Mouse (Mus musculus) neural tube, embryonic 13.5 days (tissue): ENCODE measurements around the gene Kif26b. TPM values are rescaled to one million over a fixed set of nuclear protein-coding genes. Genes with fewer than 3 reads are reported as not detected.

Experiments used
- ATAC-seq: fragments of 200-750 bp; cut with Nextera tagmentation; 2 replicates; pipeline ENCODE4 v1.8.0; 2017; ENCODE audit warnings: low read depth, mild to moderate bottlenecking, moderate TSS enrichment, moderate library complexity
- H3K27ac ChIP-seq: fragments of 300-500 bp; sonication (generic); replicated peaks from 2 replicates; pipeline ENCODE4 v1.5.1; 2015; ENCODE audit warnings: moderate library complexity, mild to moderate bottlenecking, inconsistent platforms
- H3K27me3 ChIP-seq: fragments of 300-500 bp; sonication (generic); 2 replicates; pipeline ENCODE4 v1.6.1; 2015; ENCODE audit warnings: mild to moderate bottlenecking, inconsistent platforms
- H3K36me3 ChIP-seq: fragments of 300-500 bp; sonication (generic); 2 replicates; pipeline ENCODE4 v1.6.1; 2015; ENCODE audit warnings: mild to moderate bottlenecking, inconsistent platforms
- H3K4me1 ChIP-seq: fragments of 300-500 bp; sonication (generic); replicated peaks from 2 replicates; pipeline ENCODE4 v1.6.1; 2015; ENCODE audit warnings: inconsistent platforms
- H3K4me2 ChIP-seq: fragments of 300-500 bp; sonication (generic); 2 replicates; pipeline ENCODE4 v1.6.1; 2015; ENCODE audit warnings: inconsistent platforms, mild to moderate bottlenecking, moderate library complexity
- H3K4me3 ChIP-seq: fragments of 300-500 bp; sonication (generic); 2 replicates; pipeline ENCODE4 v1.5.1; 2015; ENCODE audit warnings: mild to moderate bottlenecking, inconsistent platforms
- H3K9ac ChIP-seq: fragments of 300-500 bp; sonication (generic); 2 replicates; pipeline ENCODE4 v1.6.1; 2015; ENCODE audit warnings: moderate library complexity, mild to moderate bottlenecking, inconsistent platforms
- H3K9me3 ChIP-seq: fragments of 300-500 bp; sonication (generic); 2 replicates; pipeline ENCODE4 v1.6.1; 2016; ENCODE audit warnings: inconsistent platforms
- WGBS: fragments of 180-500 bp; shearing (Covaris S2); methylation state at CpG from one replicate; pipeline ENCODE4 v1.1.7; 2015; 5-methylcytosine and 5-hydroxymethylcytosine counted together
- polyA plus RNA-seq: library from polyadenylated mRNA; unstranded; fragments of >200 nt; fragmentation: Nextera tagmentation; extraction: Ambion mirVana; gene quantifications from 2 replicates; pipeline ENCODE4 v1.2.1, GENCODE M21; 2015

Gene Kif26b
- polyA plus RNA-seq, 1 experiment from 2014 or later, result 10.5 TPM

GRCm38 (mm10) chr1:178675542-178676252 lies 146.8 kb downstream of the Kif26b start:
- WGBS, result 97% methylated on average over 3 of the region's 3 CpGs

DNA sequence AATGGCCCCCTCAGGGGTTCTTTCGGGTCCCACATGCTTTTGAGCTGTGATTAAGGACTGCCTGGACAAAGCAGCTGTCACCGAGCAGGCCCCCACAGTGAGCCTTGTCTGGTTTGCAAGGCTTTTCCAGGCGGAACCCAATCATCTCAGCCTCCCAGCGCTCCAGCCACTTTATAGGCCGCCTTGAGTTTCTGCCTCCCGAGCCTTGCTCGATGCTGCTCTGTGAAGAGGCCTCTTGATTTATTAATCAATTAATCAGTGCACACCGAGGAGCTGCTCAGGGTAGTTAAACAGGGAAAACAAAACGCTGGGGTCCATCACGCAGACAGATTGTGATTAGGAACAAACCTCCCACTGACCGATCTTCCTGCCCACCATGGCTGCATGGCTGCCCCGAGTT lies 148.2 kb downstream of the Kif26b start:
- peak; percentile 87 for ATAC-seq
- H3K9ac ChIP-seq, result no peak overlapping the region
- no peak overlapping the region for H3K4me3 ChIP-seq
- WGBS, result 6% methylated on average over 12 of the region's 12 CpGs
- H3K27ac ChIP-seq, result peak overlapping the region; percentile 34; the same call in 1 of the 2 replicates
- H3K4me2 ChIP-seq, result no peak overlapping the region
- H3K27me3 ChIP-seq, result peaks cover 12% of the 10 kb centered on the region
- no peaks in the 10 kb centered on the region for H3K36me3 ChIP-seq
- no peaks in the 10 kb centered on the region for H3K9me3 ChIP-seq
- peaks cover 31% of the 10 kb centered on the region for H3K4me1 ChIP-seq

More at GRCm38 (mm10) chr1:178675542-178676252, 146.8 kb downstream of the Kif26b start:
- H3K9me3 ChIP-seq, result no peaks in the 10 kb centered on the region
- no peak overlapping the region for H3K4me3 ChIP-seq
- no peak overlapping the region for H3K4me2 ChIP-seq
- peaks cover 12% of the 10 kb centered on the region for H3K27me3 ChIP-seq
- no peak overlapping the region for H3K9ac ChIP-seq
- peaks cover 31% of the 10 kb centered on the region for H3K4me1 ChIP-seq
- no peak overlapping the region for H3K27ac ChIP-seq
- no peaks in the 10 kb centered on the region for H3K36me3 ChIP-seq
- ATAC-seq, result no peak

GRCm38 (mm10) chr1:178677630-178678221 lies 148.8 kb downstream of the Kif26b start:
- no peaks in the 10 kb centered on the region for H3K36me3 ChIP-seq
- H3K4me1 ChIP-seq, result peaks cover 29% of the 10 kb centered on the region
- WGBS, result 61% methylated on average over 4 of the region's 4 CpGs
- H3K9me3 ChIP-seq, result no peaks in the 10 kb centered on the region
- no peak overlapping the region for H3K4me3 ChIP-seq
- H3K4me2 ChIP-seq, result no peak overlapping the region
- no peak overlapping the region for H3K9ac ChIP-seq
- no peak for ATAC-seq
- H3K27me3 ChIP-seq, result peaks cover 12% of the 10 kb centered on the region
- H3K27ac ChIP-seq, result peak overlapping the region; percentile 34; the same call in 1 of the 2 replicates

- no peak overlapping the region for H3K4me3 ChIP-seq
- no peak overlapping the region for H3K4me2 ChIP-seq
- no peak overlapping the region for H3K27ac ChIP-seq
- H3K27me3 ChIP-seq, result peaks cover 6% of the 10 kb centered on the region
- H3K9me3 ChIP-seq, result no peaks in the 10 kb centered on the region
- ATAC-seq, result no peak; the same call in 1 of the 2 replicates
- H3K9ac ChIP-seq, result no peak overlapping the region
- H3K4me1 ChIP-seq, result peaks cover 13% of the 10 kb centered on the region; the same call in 1 of the 2 replicates
- no peaks in the 10 kb centered on the region for H3K36me3 ChIP-seq
- WGBS, result 43% methylated on average over 10 of the region's 10 CpGs
Observed at GRCm38 (mm10) chr1:178683631-178684030, 154.7 kb downstream of the Kif26b start.

DNA sequence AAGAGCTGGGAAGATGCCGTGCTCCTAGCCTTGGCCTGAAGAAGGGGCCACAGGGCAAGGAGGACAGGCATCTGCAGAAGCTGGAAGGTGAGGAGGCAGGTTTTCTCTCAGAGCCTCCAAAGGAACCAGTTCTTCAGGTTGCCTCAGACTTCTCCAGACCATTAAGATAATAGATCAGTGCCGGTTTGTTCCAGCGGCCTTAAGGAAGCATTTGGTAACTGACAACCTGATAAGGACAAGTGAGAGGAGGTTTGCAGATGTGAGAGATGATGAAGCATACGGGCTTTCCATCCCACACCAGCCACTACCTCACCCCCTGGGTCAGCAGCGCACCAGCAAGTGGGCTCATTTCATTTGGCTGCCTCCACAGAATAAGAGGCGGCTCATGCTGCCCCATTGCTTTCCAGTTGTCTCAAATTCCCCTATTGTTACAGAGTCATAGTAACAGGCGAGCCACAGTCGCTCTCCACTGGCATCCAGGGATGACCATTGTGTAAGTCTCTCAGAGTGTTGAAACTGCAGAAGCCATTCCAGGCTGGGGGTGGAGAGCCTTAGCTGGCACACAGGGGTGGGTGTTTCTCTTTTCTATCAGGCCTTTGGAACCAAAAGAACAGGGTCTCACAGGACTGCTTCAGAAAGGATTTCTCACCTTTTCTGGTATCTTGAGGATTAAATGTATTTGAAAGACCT lies 156.2 kb downstream of the Kif26b start:
- ATAC-seq, result no peak
- H3K4me2 ChIP-seq, result no peak overlapping the region
- 55% methylated on average over 8 of the region's 8 CpGs for WGBS
- no peak overlapping the region for H3K27ac ChIP-seq
- no peak overlapping the region for H3K4me3 ChIP-seq
- no peaks in the 10 kb centered on the region for H3K36me3 ChIP-seq
- H3K9ac ChIP-seq, result no peak overlapping the region
- no peaks in the 10 kb centered on the region for H3K27me3 ChIP-seq
- H3K4me1 ChIP-seq, result peaks cover 13% of the 10 kb centered on the region; the same call in 1 of the 2 replicates
- H3K9me3 ChIP-seq, result no peaks in the 10 kb centered on the region

DNA sequence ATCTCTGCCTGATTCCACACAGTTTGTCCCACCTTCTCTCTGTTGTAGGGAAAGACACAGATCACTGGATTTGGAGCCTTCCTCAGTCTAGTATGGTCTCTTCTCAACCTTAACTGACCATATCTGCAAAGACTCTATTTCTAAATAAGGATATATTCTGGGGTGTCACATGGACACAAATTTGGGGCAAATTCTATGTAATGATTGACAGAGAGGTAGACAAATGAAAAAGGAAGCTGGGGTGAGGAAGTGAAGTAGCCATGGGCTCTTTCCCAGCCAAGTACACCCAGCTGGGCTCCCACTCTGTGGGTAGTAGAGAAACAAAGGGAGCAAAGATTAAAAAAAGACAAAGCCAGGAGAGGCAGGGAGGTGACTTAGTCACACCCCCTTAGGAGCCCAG lies 158.0 kb downstream of the Kif26b start:
- Histone ChIP-seq H3K27ac (no peak overlapping the region), H3K4me1 (peaks cover 13% of the 10 kb centered on the region; the same call in 1 of the 2 replicates), H3K4me3 (no peak overlapping the region), H3K27me3 (no peaks in the 10 kb centered on the region), H3K9me3 (no peaks in the 10 kb centered on the region), H3K4me2 (no peak overlapping the region), H3K36me3 (no peaks in the 10 kb centered on the region), H3K9ac (no peak overlapping the region)
- ATAC-seq, result no peak

DNA sequence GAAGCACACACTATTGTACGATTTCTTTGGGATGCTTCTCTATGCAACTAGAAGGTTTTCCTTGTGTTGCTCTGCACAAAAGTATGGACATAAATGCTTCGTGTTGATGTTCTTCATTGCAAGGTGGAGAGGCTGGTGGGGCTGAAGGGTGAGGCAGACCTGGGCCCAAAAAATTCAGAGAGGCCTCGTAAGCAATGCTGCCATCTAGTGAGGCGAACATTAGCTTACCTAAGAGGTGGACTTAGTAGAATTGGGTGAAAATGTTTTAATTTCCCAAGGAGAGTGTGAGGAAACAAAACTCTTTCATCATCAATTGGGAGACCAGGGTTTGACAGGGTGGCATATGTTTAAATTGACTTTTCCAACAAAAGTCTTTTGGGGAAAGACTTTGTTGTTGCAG lies 160.6 kb downstream of the Kif26b start:
- H3K27me3 ChIP-seq, result no peaks in the 10 kb centered on the region
- H3K9me3 ChIP-seq, result no peaks in the 10 kb centered on the region
- H3K27ac ChIP-seq, result no peak overlapping the region
- H3K4me3 ChIP-seq, result no peak overlapping the region
- peaks cover 4% of the 10 kb centered on the region; the same call in 1 of the 2 replicates for H3K4me1 ChIP-seq
- H3K9ac ChIP-seq, result no peak overlapping the region
- no peak for ATAC-seq
- no peaks in the 10 kb centered on the region for H3K36me3 ChIP-seq
- 60% methylated on average over 4 of the region's 4 CpGs for WGBS
- no peak overlapping the region for H3K4me2 ChIP-seq

- ATAC-seq, result no peak
Observed at GRCm38 (mm10) chr1:178691679-178692078, 162.8 kb downstream of the Kif26b start.

GRCm38 (mm10) chr1:178700102-178700501 lies 171.2 kb downstream of the Kif26b start:
- Histone ChIP-seq H3K4me1 (peaks cover 30% of the 10 kb centered on the region), H3K27ac (peak overlapping the region; percentile 76)
- WGBS, result 41% methylated on average over 4 of the region's 4 CpGs

More at GRCm38 (mm10) chr1:178691679-178692078, 162.8 kb downstream of the Kif26b start:
- 88% methylated on average over 3 of the region's 3 CpGs for WGBS
- Histone ChIP-seq H3K9ac (no peak overlapping the region), H3K4me3 (no peak overlapping the region), H3K9me3 (no peaks in the 10 kb centered on the region), H3K4me2 (no peak overlapping the region), H3K27ac (no peak overlapping the region), H3K36me3 (no peaks in the 10 kb centered on the region), H3K4me1 (no peaks in the 10 kb centered on the region; the same call in 1 of the 2 replicates), H3K27me3 (no peaks in the 10 kb centered on the region)

GRCm38 (mm10) chr1:178703496-178703895 lies 174.6 kb downstream of the Kif26b start:
- H3K27me3 ChIP-seq, result no peaks in the 10 kb centered on the region
- no peak overlapping the region for H3K4me3 ChIP-seq
- H3K4me1 ChIP-seq, result peaks cover 24% of the 10 kb centered on the region
- no peak overlapping the region for H3K4me2 ChIP-seq
- WGBS, result 84% methylated on average over 8 of the region's 8 CpGs
- no peaks in the 10 kb centered on the region for H3K9me3 ChIP-seq
- H3K36me3 ChIP-seq, result no peaks in the 10 kb centered on the region
- no peak for ATAC-seq
- no peak overlapping the region for H3K27ac ChIP-seq
- H3K9ac ChIP-seq, result no peak overlapping the region

More at GRCm38 (mm10) chr1:178700102-178700501, 171.2 kb downstream of the Kif26b start:
- H3K9ac ChIP-seq, result no peak overlapping the region
- H3K36me3 ChIP-seq, result no peaks in the 10 kb centered on the region
- peak; percentile 93 for ATAC-seq
- H3K4me2 ChIP-seq, result no peak overlapping the region
- H3K4me3 ChIP-seq, result no peak overlapping the region
- H3K9me3 ChIP-seq, result no peaks in the 10 kb centered on the region
- H3K27me3 ChIP-seq, result no peaks in the 10 kb centered on the region

GRCm38 (mm10) chr1:178707925-178708351 lies 179.0 kb downstream of the Kif26b start:
- 18% methylated on average over 7 of the region's 7 CpGs for WGBS
- Histone ChIP-seq H3K4me3 (no peak overlapping the region), H3K9me3 (no peaks in the 10 kb centered on the region), H3K9ac (no peak overlapping the region), H3K4me2 (no peak overlapping the region), H3K27me3 (no peaks in the 10 kb centered on the region), H3K36me3 (no peaks in the 10 kb centered on the region), H3K27ac (no peak overlapping the region), H3K4me1 (peaks cover 10% of the 10 kb centered on the region)
- no peak for ATAC-seq

- Histone ChIP-seq H3K4me1 (peaks cover 10% of the 10 kb centered on the region), H3K4me3 (no peak overlapping the region), H3K27me3 (no peaks in the 10 kb centered on the region), H3K9me3 (no peaks in the 10 kb centered on the region), H3K27ac (no peak overlapping the region), H3K36me3 (no peaks in the 10 kb centered on the region), H3K4me2 (no peak overlapping the region), H3K9ac (no peak overlapping the region)
- no peak for ATAC-seq
- 45% methylated on average over 1 of the region's 1 CpGs for WGBS
Observed at GRCm38 (mm10) chr1:178708356-178708755, 179.4 kb downstream of the Kif26b start.
